Mouse (Mus musculus) lung, postnatal 0 days (tissue): ENCODE measurements at regions not wholly inside any gene's neighbourhood (a gene's known extent, or its start where the extent isn't known, plus 50 kb on each side); places are given as distances from the start of the nearest gene placed in this dataset.
A peak's percentile ranks its signal among the peaks of the same experiment; 100 is the strongest.

Experiments
- ATAC-seq: fragments of 200-750 bp; cut with Nextera tagmentation; 2 replicates; pipeline ENCODE4 v1.8.0; 2017; ENCODE audit warnings: moderate library complexity
- DNase-seq: peaks from one replicate; pipeline ENCODE4 v3.0.0-alpha.2; 2016; ENCODE audit warnings: low spot score
- H3K27ac ChIP-seq: fragments of 300-500 bp; sonication (generic); 2 replicates; pipeline ENCODE4 v1.5.1; 2014; ENCODE audit warnings: antibody characterized with exemption, mild to moderate bottlenecking, low read length, mixed read lengths
- H3K27me3 ChIP-seq: fragments of 300-500 bp; sonication (generic); replicated peaks from 2 replicates; pipeline ENCODE4 v1.6.1; 2014; ENCODE audit warnings: low read length, mixed read lengths; ENCODE audit not compliant: insufficient read depth
- H3K36me3 ChIP-seq: fragments of 300-500 bp; sonication (generic); 2 replicates; pipeline ENCODE4 v1.6.1; 2014; ENCODE audit warnings: low read length, mixed read lengths; ENCODE audit not compliant: insufficient read depth
- H3K4me1 ChIP-seq: fragments of 300-500 bp; sonication (generic); 2 replicates; pipeline ENCODE4 v1.6.1; 2014; ENCODE audit warnings: antibody characterized with exemption, low read depth, low read length, mixed read lengths; ENCODE audit not compliant: insufficient read depth
- H3K4me2 ChIP-seq: fragments of 300-500 bp; sonication (generic); replicated peaks from 2 replicates; pipeline ENCODE4 v1.6.1; 2014; ENCODE audit warnings: low read depth, mild to moderate bottlenecking, low read length, moderate library complexity, mixed read lengths
- H3K4me3 ChIP-seq: fragments of 300-500 bp; sonication (generic); 2 replicates; pipeline ENCODE4 v1.5.1; 2014; ENCODE audit warnings: low read depth, low read length
- H3K9ac ChIP-seq: fragments of 300-500 bp; sonication (generic); replicated peaks from 2 replicates; pipeline ENCODE4 v1.6.1; 2014; ENCODE audit warnings: low read depth, mild to moderate bottlenecking
- H3K9me3 ChIP-seq: fragments of 300-500 bp; sonication (generic); 2 replicates; pipeline ENCODE4 v1.6.1; 2016; ENCODE audit warnings: low read length, mixed read lengths
- CTCF ChIP-seq: IDR thresholded peaks from 2 replicates; pipeline ENCODE4 v1.5.1; 2016; ENCODE audit warnings: antibody characterized with exemption, mild to moderate bottlenecking
- EP300 ChIP-seq: IDR thresholded peaks from 2 replicates; pipeline ENCODE4 v1.6.1; 2016; ENCODE audit warnings: antibody characterized with exemption, mild to moderate bottlenecking, control low read depth
- WGBS: fragments of 180-500 bp; shearing (Covaris S2); extraction: QIAGEN DNeasy Blood & Tissue Kit; methylation state at CpG from one replicate; pipeline ENCODE4 v1.1.7; 2014; 5-methylcytosine and 5-hydroxymethylcytosine counted together

- Histone ChIP-seq H3K9me3 (no peaks in the 10 kb centered on the region), H3K9ac (no peak overlapping the region), H3K36me3 (no peaks in the 10 kb centered on the region), H3K27ac (no peak overlapping the region), H3K4me1 (no peaks in the 10 kb centered on the region), H3K4me2 (no peak overlapping the region), H3K4me3 (no peak overlapping the region), H3K27me3 (no peaks in the 10 kb centered on the region)
- ATAC-seq (no peak), DNase-seq (no peak)
- WGBS: 88% methylated on average over 4 of the region's 4 CpGs
- TF ChIP-seq CTCF (no peak), EP300 (no peak)
Measured at GRCm38 (mm10) chr1:184650541-184651105, 81.8 kb downstream of the Hlx start.

DNA sequence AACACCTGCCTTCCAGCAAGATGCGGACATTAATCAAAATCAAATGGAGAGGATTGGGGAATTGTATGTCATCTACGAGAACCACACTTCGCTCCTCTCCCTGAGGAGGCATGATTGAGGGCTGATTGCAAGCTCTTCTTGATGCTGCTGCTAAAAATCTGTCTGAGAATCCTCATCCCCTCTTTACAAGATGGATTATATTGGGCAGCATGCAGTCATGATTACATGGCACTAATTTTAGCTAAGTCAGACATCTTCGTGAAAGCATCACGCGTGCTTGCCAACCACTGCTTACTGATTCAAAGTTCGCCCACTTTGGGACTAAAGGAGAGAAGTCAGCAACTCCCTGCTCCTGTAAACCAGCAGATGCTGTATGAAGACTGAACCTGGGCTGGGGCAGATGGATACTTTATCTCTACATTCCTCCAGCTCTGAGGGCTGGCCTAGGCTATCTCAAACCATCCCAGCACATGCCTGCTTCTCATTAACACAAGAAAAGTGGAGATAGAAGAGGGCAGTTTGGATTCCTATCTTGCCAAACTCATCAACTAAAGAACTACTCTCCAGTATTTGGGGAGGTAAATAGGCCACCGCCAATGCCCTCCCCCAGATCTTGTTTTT lies 84.4 kb downstream of the Hlx start:
- Histone ChIP-seq H3K27ac (no peak overlapping the region), H3K4me1 (0 out of 2 replicates have a peak, but pooled peaks cover 5% of the 10 kb centered on the region), H3K4me2 (no peak overlapping the region), H3K9me3 (no peaks in the 10 kb centered on the region), H3K36me3 (no peaks in the 10 kb centered on the region), H3K27me3 (no peaks in the 10 kb centered on the region), H3K4me3 (no peak overlapping the region), H3K9ac (no peak overlapping the region)
- ATAC-seq: no peak
- DNase-seq: no peak
- TF ChIP-seq EP300 (no peak), CTCF (no peak)
- WGBS: 88% methylated on average over 8 of the region's 8 CpGs

DNA sequence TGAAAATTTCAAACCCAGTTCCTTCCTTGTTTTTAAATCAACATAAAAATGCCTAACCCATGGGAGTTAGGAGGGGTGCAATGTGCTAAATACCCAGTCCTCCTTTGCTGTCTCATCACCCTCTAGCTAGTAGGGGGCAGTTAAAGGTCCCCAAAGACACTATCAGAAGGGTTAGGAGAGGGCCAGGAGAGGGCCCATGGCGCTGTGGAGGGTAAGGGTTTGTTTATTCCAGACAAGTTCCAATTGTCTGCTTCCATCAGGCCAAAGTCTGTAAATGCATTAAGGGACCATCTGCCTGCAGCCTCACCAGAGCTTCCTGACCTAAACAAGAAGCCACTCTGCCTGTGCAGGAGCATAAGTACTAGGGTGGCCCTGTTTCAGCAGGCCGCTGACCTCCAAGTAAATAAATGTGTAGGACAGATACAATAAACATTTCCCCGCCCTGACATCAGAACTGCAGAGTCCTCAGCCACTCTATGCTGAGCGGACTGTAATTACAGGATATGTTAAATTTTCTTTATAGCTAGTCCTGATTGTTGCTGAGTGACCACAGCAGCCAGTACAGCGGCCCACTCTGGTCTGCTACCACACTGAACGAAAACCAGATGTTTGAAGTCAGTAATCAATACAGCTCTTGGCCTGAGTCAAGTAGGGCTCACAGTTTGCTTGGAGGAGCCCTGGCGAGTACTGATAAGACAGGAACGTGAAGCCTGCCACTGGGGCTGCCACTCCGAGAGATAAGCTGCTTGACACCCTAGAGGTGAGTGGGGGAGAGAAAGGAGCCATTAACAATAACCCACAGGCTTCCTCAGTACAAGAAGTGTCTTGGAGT lies 87.4 kb downstream of the Hlx start:
- 0 out of 2 replicates have a peak, but pooled peaks cover 5% of the 10 kb centered on the region for H3K4me1 ChIP-seq
- TF ChIP-seq EP300 (no peak), CTCF (no peak)
- H3K27ac ChIP-seq: no peak overlapping the region
- WGBS: 22% methylated on average over 9 of the region's 9 CpGs
- H3K4me2 ChIP-seq: no peak overlapping the region
- no peaks in the 10 kb centered on the region for H3K9me3 ChIP-seq
- peak; percentile 23 for ATAC-seq
- no peak overlapping the region for H3K4me3 ChIP-seq
- H3K36me3 ChIP-seq: no peaks in the 10 kb centered on the region
- DNase-seq: no peak
- no peaks in the 10 kb centered on the region for H3K27me3 ChIP-seq
- no peak overlapping the region for H3K9ac ChIP-seq

GRCm38 (mm10) chr1:184630695-184631475 lies 101.5 kb downstream of the Hlx start:
- H3K27me3 ChIP-seq: no peaks in the 10 kb centered on the region
- TF ChIP-seq EP300 (no peak), CTCF (no peak)
- ATAC-seq (no peak), DNase-seq (no peak)
- no peak overlapping the region for H3K4me2 ChIP-seq
- H3K9ac ChIP-seq: no peak overlapping the region
- H3K4me3 ChIP-seq: no peak overlapping the region
- no peaks in the 10 kb centered on the region for H3K9me3 ChIP-seq
- no peak overlapping the region for H3K27ac ChIP-seq
- 69% methylated on average over 13 of the region's 13 CpGs for WGBS
- no peaks in the 10 kb centered on the region for H3K4me1 ChIP-seq
- no peaks in the 10 kb centered on the region for H3K36me3 ChIP-seq

DNA sequence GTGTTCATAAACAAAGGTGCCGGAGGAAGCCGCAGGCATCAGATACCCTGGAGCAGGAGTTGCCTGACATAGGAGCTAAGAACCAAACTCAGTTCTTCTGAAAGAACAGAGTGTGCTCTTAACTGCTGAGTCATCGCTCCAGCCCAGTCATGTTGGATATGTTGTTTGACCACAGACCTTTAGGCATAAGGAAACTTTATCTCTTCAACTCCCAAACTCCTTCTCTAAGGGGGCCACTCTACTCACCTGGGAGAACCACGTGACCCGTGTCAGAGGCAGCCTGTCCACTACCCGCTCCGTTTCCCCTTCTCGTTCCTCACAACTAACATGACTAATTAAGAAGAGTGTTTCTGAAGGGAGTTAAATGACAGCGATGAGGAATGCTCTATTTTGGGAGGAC lies 103.2 kb downstream of the Hlx start:
- H3K36me3 ChIP-seq: no peaks in the 10 kb centered on the region
- ATAC-seq: no peak; the same call in 1 of the 2 replicates
- H3K27me3 ChIP-seq: no peaks in the 10 kb centered on the region
- no peaks in the 10 kb centered on the region for H3K4me1 ChIP-seq
- DNase-seq: peak; percentile 40
- H3K4me2 ChIP-seq: no peak overlapping the region
- TF ChIP-seq CTCF: no peak
- no peak for TF ChIP-seq EP300
- no peak overlapping the region for H3K4me3 ChIP-seq
- H3K9ac ChIP-seq: no peak overlapping the region
- H3K27ac ChIP-seq: no peak overlapping the region
- 81% methylated on average over 9 of the region's 9 CpGs for WGBS
- H3K9me3 ChIP-seq: no peaks in the 10 kb centered on the region

DNA sequence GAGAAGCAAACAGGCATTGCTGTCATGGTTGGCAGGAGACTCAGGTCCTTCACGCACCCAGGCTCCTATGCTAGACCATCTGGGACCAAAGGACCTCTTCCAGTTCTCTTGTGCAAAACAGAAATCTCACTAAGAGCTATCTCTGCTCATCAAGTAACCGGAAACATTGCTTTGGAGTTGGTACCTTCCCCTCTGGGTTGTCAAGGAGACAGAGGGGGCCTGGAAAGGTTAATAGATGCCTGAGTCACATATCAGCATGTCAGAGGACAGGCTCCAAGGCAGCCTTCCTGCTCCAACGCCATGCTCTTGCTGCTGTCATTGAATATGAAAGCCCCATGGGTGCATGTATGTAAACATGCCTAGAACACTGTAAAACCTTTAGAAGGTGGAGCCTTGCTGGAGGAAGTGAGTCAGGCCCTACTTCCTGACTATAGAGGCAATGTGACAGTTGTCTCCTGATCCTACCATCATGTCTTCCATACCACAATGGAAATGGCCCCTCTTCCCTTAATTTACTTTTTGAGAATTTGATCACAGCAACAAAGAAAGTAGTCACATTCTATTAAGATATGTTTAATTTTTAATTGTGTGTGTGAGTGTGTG lies 103.8 kb downstream of the Hlx start:
- Histone ChIP-seq H3K27me3 (no peaks in the 10 kb centered on the region), H3K36me3 (no peaks in the 10 kb centered on the region), H3K4me2 (no peak overlapping the region), H3K4me3 (no peak overlapping the region), H3K9ac (no peak overlapping the region), H3K9me3 (no peaks in the 10 kb centered on the region), H3K27ac (no peak overlapping the region), H3K4me1 (no peaks in the 10 kb centered on the region)
- no peak for DNase-seq
- 67% methylated on average over 3 of the region's 3 CpGs for WGBS
- no peak for ATAC-seq
- no peak for TF ChIP-seq CTCF
- TF ChIP-seq EP300: no peak
